Mouse (Mus musculus): ENCODE data around the gene Cln6.
"Not testable (repeated sequence)": the region's sequence is repeated elsewhere in the genome, so short reads cannot be mapped to it uniquely, and the experiment has no call there.

The Cln6 gene

DNA sequence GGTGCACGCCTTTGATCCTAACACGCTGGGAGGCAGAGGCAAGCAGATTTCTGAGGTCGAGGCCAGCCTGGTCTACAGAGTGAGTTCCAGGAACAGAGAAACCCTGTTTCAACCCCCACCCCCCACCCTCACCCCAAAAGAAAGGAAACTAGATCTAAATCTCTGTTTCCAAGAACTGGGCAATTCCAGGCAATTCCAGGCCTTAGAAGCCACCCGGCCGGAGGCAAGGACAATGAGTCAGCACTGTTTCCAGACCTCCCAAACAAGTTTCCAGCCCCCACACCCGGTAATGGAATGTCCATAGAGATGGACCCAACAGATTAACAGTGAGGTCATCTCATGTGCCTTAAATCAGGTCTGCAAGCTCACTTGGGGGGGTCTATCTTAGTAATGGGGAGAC, 8.7 kb upstream of the Cln6 start:
- DNase-seq (ENCODE audit: low spot score in 2 of 2) = no peak

DNA sequence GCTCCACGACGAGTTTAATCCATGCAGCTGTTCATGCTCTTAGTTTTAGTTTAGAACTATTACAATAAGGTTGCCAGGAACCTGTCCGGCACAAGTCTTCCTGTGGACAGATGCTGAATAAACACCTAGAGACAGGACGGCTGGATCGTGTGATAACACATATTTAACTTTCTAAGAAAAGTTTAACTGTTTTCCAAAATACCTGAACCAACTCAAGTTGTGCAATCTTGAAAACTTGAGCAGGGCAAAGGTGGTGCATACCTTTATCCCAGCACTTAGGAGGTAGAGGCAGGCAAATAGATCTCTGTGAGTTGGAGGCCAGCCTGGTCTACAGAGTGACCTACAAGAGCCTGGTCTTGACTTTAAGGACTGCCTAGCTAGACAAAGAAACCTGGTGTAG, 3.7 kb upstream of the Cln6 start:
- DNase-seq (ENCODE audit: low spot score in 2 of 2) = no peak

DNA sequence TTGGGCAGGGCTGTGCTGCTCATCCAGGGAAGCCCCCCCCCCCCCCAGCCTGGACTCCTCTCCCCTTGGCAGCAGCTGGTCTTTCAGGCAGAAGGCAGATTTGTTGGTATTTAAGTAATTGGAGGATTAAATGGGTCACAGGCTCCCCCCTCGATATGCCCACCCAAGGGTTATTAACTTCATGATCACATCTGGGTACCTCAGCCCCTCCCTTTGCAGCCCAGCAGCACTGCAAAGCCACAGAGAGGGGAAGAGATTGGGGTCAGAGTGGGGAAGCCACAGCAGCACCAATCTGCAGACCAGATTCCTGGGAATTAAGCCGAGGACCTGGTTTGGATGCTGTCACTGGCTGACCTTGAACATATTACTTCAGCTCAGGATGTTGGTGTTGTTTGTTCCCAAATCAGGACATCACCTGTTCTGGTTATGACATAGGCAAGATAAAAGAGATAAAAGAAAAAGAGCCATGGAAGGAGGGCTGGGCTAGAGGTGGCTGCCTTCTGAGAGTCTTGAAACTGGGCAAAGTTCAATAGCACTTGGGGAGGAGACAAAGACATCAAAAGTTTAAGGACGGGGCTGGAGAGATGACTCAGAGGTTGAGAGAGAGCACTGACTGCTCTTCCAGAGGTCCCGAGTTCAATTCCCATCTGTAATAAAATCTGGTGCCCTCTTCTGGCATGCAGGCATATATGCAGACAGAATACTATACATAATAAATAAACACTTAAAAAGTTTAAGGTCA, 2.7 kb upstream of the Cln6 start:
- DNase-seq (ENCODE audit: low spot score in 2 of 2) = no peak

DNA sequence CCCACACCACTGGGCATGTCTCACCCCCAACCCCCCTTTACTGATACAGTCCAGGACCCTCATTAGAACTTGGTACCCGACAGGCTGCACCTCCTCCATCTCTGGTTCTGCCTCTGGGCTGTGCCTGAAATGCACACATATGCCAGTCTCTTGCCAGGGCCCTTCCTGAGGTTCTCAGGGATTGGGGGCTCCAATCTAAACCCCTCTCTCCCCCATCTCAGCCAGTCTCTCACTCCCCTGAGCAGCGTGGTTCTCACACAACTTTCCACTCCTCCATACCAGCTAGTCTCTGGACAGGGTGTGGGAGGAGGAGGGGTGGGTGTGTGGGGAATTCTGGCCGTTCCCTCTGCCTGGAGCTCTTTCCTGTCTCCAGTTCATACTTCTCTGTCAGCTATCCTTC, 974 bp upstream of the Cln6 start:
- no peak for DNase-seq (ENCODE audit: low spot score in 2 of 2)

DNA sequence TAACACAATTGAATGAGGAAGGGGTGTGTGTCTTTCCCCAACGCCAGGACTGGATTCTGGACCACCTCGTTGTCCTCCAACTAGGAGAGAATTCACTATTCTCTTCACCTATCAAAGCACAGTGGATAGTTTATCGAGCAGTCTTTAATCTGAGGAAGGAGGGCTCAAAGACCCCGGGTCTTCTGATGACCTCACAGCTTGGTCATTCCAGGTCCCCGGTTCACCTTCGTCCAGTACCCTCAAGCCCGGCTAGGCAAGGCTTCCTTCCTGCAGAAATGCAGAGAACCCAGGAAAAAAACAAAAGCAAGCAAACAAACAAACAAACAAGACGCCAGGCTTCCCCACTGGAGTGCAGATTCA, 459 bp upstream of the Cln6 start:
- DNase-seq (ENCODE audit: low spot score in 2 of 2) = no peak

DNA sequence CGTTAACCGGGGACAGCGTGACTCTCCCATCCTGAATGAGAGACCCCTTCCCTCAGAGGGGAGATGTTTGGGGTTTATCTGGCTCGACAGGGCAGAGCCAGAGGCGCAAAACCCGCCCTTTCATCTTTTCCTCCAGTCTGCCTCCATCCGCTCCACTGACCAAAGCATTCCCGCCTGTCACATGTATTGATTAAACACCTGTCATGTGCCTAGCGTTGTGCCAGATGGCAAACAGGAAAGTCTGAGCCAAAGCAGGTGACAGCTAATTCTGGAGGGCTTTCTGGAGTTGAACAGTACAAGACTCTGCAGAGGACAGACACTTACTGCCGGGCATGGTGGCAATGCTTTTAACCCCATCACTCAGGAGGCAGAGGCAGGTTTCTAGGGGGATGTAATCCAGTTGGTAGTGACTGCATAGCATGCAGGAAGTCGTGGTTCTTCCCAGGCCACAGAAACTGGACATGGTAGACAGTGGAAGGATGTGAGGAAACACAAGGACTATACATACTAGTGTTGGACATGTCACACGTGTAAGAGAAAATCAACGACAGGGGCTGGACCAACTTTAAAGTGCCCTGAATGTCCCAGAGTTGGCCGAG, 686 bp downstream of the Cln6 start:
- no peak for DNase-seq (ENCODE audit: low spot score in 2 of 2)

DNA sequence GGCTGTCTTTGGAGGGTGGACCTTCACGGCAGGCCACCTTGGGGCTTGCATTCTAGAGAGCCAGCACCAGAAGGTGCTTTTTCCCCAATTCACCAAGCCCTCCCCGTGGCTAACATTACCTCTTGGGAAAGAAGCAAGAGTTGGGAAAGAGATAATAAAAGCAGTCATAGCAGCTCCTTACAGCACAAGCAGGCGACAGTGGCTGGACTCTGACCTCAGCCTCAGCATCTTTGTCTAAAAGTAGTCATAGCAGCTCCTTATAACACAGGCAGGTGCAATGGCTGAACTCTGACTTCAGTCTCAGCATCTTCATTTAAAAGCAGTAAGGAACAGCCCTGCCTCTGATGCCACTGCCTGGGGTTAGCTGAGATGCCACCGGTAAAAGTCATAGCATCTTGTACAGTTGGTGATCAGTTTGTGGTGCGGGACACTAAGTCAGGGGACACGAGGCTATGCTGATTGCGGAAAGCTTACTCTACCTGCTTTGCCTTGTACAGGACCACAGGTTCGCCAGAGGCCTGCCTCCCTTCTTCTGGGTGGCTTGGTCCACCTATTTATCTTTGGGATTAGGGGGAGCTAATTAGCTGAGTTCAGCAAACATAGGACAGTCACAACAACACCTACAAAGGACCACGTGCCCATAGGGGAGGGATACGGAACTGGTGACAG, 4.9 kb downstream of the Cln6 start:
- DNase-seq (ENCODE audit: low spot score in 2 of 2) = no peak

DNA sequence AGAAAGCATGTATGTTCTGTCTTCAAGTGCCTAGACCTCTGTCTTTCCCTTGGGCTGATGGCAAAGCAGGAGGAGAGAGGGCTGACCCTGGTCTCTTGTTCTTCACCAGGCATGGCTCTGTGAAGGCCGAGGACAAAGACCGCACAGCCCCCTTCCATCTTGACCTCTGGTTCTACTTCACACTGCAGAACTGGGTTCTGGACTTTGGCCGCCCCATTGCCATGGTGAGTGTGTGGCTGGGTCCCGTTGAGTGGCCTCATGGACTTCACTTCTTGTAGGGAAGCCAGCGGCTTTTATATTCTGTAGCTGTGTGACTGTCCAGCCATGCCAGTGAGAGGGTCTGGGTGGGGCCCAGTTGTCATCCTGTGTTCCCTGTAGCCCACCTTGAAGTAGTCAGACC, 5.9 kb downstream of the Cln6 start:
- no peak for DNase-seq (ENCODE audit: low spot score in 2 of 2)

DNA sequence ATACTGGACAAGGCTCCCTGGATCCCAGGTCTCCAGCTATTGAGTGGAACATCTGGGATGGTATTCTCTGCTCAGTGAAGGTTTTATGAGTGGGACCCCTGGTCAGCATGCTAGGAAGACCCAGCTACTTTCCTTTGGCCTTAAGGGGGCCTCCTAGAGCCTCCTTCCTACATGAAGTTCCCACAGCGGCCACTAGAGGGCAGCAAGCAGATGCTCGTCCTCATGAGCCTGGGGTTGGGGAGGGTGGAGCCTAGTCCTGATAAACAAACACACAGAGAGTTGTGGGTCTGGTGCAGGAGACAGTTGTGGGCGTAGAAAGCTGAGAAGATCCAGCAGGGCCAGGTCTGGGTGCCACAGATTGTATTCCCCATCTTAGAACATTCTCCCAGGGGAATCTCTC, 9.1 kb downstream of the Cln6 start:
- DNase-seq (ENCODE audit: low spot score in 2 of 2) = peak; percentile 49 to 73

DNA sequence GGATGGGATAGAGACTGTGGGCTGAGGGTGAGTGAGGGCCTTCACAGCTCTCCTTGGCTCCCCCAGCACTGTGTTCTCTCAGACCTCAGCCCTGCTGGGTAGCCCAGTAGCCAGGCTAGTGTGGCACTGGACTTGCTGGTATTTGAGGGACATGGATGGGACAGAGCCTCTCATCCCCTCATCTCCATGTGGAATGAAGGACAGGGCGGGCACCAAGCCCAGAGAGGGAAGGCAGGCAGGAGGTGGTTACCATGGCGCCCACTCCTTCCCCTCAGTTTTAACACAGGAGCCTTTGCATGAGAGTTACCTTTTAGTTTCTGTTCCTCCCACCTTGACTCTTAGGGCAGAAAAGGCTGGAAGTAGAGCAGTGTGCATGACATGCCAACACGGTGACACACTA, 10.1 kb downstream of the Cln6 start:
- DNase-seq (ENCODE audit: low spot score in 2 of 2) = no peak

DNA sequence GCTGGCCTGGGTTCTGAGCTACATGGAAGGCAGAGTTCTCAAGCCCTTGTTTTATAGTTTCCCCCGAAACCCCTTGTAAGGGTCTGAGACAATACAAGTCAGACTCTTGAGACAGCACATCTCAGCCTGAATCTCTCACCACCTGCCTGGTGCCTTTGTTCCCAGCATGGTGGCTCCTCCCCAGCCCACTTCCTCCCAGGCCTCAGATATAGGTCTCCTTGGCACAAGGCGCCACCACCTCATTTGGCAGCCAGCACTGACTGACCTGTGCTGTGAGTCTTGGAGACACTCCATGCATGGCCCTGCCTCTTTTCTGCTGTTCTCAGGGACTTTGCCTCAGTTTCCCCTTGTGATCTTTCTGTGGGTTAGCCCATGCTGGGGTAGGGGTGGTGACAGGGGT, 13.0 kb downstream of the Cln6 start:
- no peak for DNase-seq (ENCODE audit: low spot score in 2 of 2)

DNA sequence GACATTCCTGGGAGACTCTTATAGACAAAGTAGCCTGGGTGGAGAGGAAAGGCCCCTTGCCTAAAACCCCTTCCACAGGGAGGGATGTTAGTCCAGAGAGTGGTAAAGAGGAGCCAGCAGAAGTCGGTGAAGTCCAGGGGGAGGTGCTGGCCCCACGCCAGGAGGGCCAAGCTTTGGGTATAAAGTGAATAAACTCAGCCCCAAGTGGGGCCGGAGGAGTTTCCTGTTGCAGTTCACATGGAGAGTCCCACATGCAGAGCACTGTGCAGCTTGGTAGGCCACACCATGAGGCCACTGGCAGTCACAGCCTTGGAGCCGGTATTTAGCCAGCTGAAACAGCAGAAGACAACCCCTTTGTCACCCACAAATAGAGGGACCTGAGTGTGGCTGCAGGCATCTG, 15.9 kb downstream of the Cln6 start:
- DNase-seq (ENCODE audit: low spot score in 2 of 2) = no peak

DNA sequence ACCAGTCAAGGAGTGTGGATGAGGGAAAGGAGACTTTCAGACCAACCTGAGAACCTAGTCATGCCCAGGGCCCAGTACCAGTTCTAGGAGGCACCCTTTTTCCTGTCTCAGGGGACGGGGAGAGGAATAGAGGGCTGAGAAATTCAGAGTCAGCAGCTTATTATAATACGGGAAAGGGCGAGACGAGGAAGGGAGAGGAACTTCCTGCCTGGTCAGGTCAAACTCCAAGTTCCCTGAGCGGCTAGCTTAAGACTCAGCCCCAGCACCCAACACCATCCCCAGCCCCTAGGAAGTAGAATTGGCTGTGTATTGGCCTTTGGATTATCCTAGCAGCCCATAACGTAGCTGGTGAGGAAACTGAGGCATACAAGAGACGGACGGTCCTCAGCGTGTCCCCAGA, 18.6 kb downstream of the Cln6 start:
- no peak for DNase-seq (ENCODE audit: low spot score in 2 of 2)

DNA sequence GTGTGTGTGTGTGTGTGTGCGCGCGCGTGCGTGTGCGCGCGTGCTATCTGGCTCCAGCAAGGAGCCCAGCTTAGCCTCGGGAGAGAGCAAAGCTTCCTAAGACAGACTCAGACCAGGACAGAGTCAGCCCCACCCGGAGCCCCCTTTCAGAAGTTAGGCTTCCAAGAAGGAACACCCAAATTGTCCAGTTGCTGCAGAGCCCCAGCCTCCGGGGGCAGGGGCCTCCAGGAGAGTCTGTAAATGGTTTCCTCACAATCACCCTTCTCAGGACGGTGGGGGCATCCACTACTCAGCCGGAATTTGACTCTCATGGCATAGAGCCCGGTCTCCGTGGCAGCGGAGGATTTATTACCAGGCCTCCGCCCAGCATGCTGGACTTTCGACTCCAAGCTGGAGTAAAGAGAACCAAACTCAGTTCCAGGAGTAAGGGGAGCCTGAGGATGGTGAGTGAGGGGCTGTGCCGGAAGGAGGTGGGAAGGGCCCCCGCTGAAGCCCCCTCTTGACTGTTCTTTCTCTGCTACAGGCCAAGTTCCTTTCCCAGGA, 19.2 kb downstream of the Cln6 start, which contains the start of gene Calml4:
Calml4 (plus strand) TSS at position 362 of the 543 bp plus-strand sequence.
- DNase-seq (ENCODE audit: low spot score in 2 of 2) = no peak

DNA sequence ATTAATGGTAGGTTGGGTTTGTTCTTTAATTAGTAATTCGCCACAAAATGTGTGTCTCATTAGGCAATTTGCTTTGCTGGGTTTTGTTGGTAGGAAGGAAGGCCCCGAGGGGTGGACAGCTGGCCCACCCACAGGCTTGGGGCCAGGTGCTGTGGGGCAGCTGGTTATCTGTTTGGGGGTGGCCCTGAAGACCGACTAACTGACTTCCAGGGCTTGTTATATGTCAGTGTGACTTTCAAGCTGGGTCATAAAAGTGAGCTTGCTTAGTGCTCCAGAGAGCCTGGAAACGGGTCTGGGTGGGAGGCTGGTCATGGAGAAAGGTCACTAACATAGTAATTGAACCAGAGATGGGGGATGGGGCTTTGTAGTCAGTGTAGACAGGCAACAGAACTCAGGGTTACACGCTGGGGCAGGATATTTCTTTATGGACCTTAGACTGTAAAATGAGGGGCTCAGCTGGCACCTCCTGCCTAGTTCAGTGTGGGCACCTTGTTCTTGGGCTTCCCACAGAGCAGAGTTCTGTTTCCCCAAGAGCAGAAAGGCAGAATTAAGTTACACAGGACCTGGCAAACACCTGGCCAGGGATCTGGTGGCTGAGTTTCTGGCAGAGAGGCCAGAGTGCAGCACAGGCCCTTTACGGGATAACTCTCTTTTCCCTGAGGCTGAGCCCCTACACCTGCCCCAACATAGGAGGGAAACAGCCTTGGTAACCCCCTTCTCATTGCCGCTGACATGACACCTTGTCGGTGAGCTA, 19.9 kb downstream of the Cln6 start:
- DNase-seq (ENCODE audit: low spot score in 2 of 2) = no peak

DNA sequence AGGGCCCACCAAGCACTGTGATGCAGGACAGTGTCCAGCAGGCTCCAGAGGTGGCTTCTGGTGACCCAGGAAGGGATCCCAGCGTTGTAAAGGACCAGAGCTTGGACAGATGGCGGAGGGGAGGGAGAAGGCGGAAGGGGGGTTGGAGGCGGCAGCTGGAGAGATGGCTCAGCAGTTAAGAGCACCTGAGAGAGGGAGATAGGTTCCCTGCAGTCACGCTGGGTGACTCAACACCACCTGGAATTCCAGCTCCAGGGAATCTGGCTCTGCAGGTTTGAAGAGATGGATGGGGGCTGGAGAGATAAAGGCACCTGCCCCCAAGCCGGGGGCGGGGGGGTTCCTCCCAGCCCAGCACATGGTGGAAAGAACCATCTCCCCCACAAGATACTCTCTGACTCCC, 21.5 kb downstream of the Cln6 start:
- DNase-seq (ENCODE audit: low spot score in 2 of 2) = not testable (repeated sequence)

DNA sequence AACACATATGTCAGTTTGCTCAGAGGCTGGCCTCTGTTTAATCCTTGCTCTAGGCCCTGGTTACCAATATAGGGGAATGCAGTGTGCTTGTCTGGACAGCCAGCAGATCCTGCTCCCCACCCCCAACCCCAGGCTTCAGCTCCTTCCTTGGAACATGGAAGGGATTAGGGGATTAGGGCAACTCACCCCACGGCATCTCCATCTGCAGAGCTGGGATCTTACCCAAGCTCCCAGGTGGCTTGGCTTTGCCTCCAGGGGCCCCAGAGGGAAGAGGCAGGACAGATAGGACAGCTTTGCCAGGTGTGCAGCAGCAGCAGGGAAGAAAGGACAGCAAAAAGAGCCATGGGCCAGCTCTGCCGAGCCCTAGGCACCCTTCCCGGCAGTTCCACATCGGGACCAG, 22.3 kb downstream of the Cln6 start:
- DNase-seq (ENCODE audit: low spot score in 2 of 2) = no peak

DNA sequence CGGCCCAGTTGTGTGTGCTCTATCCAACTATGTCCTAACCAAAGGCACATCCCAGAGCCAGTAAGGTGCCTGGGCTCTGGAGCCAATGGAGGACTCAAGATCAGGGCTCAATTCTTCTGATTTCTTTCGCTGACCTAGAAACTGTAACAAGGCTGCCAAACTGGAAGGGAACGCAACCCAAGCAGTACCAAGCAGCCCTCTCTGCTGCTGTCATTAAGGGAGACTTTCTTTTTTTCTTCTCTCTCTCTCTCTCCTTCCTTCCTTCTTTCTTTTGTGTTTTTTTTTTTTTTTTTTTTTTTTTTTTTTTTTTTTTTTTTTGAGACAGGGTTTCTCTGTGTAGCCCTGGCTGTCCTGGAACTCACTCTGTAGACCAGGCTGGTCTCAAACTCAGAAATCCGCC, 30.7 kb downstream of the Cln6 start:
- DNase-seq (ENCODE audit: low spot score in 2 of 2) = not testable (repeated sequence)

DNA sequence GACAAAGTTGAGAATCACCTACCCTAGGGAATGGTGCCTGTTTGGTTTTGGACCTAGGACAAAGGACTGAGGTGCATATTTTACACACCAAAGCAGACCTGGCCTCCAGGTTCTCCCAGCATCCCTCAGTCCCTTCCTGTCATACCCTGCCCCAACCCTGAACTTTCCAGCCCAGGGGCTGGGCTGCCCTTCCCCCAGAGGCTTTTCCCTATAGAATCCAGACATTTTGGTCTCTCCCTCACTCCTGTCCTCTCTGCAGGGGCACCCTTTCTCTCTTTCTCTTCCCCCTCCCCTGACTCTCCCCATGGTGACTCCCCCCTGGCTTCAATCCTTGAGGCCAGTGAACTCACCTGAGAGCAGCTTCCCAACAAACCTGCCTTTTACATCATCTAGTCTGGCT, 32.1 kb downstream of the Cln6 start:
- DNase-seq (ENCODE audit: low spot score in 2 of 2) = no peak

DNA sequence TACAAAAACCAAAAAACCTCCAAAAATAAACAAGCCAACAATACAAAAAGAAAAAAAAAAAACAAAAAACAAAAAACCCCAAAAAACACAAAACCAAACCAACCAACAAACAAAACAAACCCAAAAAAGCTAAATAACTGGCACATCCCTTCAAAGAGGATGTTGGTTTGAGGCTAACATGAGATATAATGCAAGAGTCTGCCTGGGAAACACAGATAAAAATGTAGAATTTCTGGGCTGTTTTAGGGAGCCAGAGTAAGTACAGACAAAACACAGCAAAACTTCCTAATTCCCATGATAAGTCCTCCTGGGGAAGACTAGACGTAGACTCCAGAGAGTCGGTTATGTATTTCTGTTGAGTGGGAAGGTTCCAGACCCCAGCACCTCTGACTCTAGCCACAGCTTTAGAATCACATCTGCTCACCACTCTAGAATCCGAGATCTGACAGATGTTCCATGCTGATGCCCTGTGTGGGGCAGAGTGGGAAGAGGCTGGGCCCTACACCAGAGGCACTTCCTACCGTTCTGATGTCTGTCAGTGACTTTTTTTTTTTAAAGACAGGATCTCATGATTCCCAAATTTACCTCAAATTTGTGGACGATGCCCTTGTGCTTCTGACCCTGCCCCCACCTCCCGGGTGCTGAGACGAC, 38.5 kb downstream of the Cln6 start:
- DNase-seq (ENCODE audit: low spot score in 2 of 2) = no peak

DNA sequence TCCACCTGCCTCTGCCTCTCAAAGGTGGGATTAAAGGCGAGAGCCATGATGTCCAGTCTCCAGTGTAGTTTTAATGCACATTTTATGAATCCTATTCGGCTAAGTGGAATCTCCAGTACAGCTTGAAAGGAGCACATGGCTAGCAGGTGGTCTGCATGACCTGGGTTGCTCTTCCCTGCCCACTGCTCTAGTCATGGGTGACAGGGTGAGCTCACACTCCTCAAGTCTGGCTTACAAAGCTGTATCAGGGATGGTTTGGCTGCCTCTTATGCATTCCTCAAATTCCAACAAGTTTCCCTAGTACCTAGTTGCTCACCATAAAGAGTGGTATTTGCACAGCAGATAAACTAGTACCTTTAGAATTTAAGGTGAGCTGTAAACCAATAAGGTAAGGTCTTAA, 39.2 kb downstream of the Cln6 start:
- DNase-seq (ENCODE audit: low spot score in 2 of 2) = no peak

DNA sequence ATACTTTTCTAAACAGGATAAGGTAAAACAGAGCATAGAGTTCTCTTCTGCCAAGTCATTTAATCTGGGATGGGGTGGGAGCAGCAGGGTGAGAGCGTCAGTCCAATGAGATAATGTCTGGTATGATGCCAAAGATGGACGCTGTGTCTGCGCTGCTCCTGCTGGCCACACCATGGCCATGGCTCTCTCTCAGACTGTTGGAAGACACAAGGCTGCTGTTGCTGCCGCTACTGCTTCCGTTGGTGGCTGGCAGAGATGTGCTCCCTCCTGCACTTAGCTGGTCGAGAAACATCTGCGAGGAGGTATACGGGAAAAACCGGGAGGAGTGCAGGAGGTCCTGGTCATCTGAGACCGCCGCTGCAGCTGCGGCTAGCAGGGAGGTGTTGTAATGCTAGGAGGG, 43.3 kb downstream of the Cln6 start:
- no peak for DNase-seq (ENCODE audit: low spot score in 2 of 2)

All from frontal cortex, postnatal 10 days (tissue).